Mouse (Mus musculus) hindbrain, embryonic 16.5 days (tissue): ENCODE measurements around the gene Gm17657. TPM values are rescaled to one million over a fixed set of nuclear protein-coding genes. Genes with fewer than 3 reads are reported as not detected.
"Not testable (repeated sequence)": the region's sequence is repeated elsewhere in the genome, so short reads cannot be mapped to it uniquely, and the experiment has no call there.

ENCODE experiments used
- ATAC-seq: fragments of 200-750 bp; cut with Nextera tagmentation; 2 replicates; pipeline ENCODE4 v1.8.0; 2017; ENCODE audit warnings: moderate TSS enrichment, moderate library complexity
- H3K27ac ChIP-seq: fragments of 300-500 bp; sonication (generic); 2 replicates; pipeline ENCODE4 v1.5.1; 2014; ENCODE audit warnings: low read depth, mild to moderate bottlenecking, control low read depth, low read length, moderate library complexity
- H3K27me3 ChIP-seq: fragments of 300-500 bp; sonication (generic); replicated peaks from 2 replicates; pipeline ENCODE4 v1.6.1; 2014; ENCODE audit warnings: low read length; ENCODE audit not compliant: control insufficient read depth, insufficient read depth
- H3K36me3 ChIP-seq: fragments of 300-500 bp; sonication (generic); 2 replicates; pipeline ENCODE4 v1.6.1; 2014; ENCODE audit warnings: mild to moderate bottlenecking, low read length, moderate library complexity, mixed read lengths; ENCODE audit not compliant: control insufficient read depth, insufficient read depth
- H3K4me1 ChIP-seq: fragments of 300-500 bp; sonication (generic); 2 replicates; pipeline ENCODE4 v1.6.1; 2014; ENCODE audit warnings: low read depth, low read length; ENCODE audit not compliant: control insufficient read depth, insufficient read depth
- H3K4me2 ChIP-seq: fragments of 300-500 bp; sonication (generic); 2 replicates; pipeline ENCODE4 v1.6.1; 2014; ENCODE audit warnings: mild to moderate bottlenecking, low read length, control low read depth, moderate library complexity
- H3K4me3 ChIP-seq: fragments of 300-500 bp; sonication (generic); 2 replicates; pipeline ENCODE4 v1.5.1; 2014; ENCODE audit warnings: mild to moderate bottlenecking, low read length, control low read depth, moderate library complexity
- H3K9ac ChIP-seq: fragments of 300-500 bp; sonication (generic); 2 replicates; pipeline ENCODE4 v1.6.1; 2014; ENCODE audit warnings: low read depth, mild to moderate bottlenecking, control low read depth, low read length, moderate library complexity
- H3K9me3 ChIP-seq: fragments of 300-500 bp; sonication (generic); 2 replicates; pipeline ENCODE4 v1.6.1; 2014; ENCODE audit warnings: mild to moderate bottlenecking, low read length, moderate library complexity; ENCODE audit not compliant: control insufficient read depth
- WGBS: fragments of 180-500 bp; shearing (Covaris S2); extraction: QIAGEN DNeasy Blood & Tissue Kit; methylation state at CpG from one replicate; pipeline ENCODE4 v1.1.7; 2014; 5-methylcytosine and 5-hydroxymethylcytosine counted together
- polyA plus RNA-seq: library from polyadenylated mRNA; unstranded; fragments of >200 nt; fragmentation: Nextera tagmentation; extraction: Ambion mirVana; gene quantifications from 2 replicates; pipeline ENCODE4 v1.2.1, GENCODE M21; 2015

The Gm17657 gene
- polyA plus RNA-seq, 1 experiment from 2014 or later: not detected

DNA sequence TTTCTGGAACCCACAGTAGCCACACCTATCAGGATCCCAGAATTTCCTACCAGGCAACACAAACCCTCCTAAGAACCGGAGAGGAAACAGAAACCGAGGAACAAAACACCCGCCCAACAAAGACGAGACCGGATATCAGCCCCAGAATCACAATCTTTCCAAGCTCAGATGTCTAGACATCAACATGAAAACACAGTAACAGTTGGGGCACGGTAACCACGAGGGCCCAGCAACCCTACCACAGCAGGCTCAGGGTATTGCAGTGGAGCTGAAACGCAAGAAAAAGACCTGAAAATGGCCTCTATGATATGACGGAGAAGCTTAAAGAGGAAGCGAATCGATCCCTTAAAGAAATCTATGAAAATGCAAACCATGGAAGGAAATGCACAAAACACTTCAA is 15.6 kb downstream of the Gm17657 start:
- H3K27me3 ChIP-seq: no peaks in the 10 kb centered on the region
- no peak overlapping the region for H3K27ac ChIP-seq
- WGBS: 89% methylated on average over 11 of the region's 11 CpGs
- H3K9ac ChIP-seq: no peak overlapping the region
- H3K4me3 ChIP-seq: no peak overlapping the region
- no peaks in the 10 kb centered on the region for H3K9me3 ChIP-seq
- H3K4me1 ChIP-seq: no peaks in the 10 kb centered on the region
- ATAC-seq: no peak
- no peak overlapping the region for H3K4me2 ChIP-seq
- no peaks in the 10 kb centered on the region for H3K36me3 ChIP-seq

DNA sequence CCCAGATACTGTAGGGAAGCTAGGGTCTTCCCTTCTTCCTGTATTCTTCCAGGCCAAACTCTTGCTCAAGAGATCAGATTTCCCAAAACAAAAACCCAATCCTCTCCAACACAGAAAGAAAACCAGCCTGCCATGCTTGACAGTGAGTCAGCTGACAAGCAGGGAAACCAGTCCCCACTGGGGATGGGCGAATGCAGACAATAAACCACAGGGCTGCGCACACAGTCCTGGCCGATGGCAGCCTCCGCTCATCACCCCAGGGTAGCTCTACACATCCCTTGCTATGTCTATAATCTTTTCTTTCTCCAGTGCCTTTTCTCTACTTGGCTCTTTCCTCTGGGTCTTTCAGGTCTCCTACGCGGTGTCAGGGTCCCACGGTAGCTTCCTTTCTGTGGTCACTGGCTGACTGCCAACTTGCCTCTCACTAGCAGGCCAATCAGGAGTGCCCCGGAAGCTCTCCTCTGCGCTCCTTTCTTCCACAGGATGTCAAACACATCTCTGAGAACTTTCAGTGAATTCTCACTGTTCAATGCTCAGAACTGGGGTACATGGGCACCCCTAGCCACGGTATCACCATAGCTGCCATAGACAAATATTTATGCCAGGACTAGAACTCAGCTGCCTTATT is 17.6 kb downstream of the Gm17657 start:
- Histone ChIP-seq H3K9me3 (no peaks in the 10 kb centered on the region), H3K27ac (no peak overlapping the region), H3K4me2 (no peak overlapping the region), H3K36me3 (no peaks in the 10 kb centered on the region), H3K4me1 (no peaks in the 10 kb centered on the region), H3K4me3 (no peak overlapping the region), H3K27me3 (no peaks in the 10 kb centered on the region), H3K9ac (no peak overlapping the region)
- no peak for ATAC-seq
- WGBS: 41% methylated on average over 10 of the region's 10 CpGs

DNA sequence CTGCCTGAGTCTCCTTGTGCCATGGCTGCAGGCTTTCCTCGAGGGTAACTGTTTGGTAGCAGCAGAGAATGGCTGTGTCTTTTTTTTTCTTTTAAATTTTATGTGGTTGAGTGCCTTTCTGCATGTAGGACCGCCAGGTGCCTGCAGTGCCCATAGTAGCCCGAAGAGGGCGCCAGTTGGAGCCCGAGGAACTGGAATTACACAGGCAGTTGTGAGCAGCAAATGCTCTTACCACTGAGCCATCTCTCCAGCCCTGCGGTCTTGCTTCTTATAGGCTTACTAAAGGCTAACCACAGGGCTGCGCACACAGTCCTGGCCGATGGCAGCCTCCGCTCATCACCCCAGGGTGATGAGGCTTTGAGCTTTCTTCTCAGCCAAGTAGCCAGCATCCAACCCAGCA is 18.2 kb downstream of the Gm17657 start:
- H3K9me3 ChIP-seq: 0 out of 2 replicates have a peak, but pooled peaks cover under 1% of the 10 kb centered on the region
- WGBS: 78% methylated on average over 9 of the region's 9 CpGs
- ATAC-seq: no peak

DNA sequence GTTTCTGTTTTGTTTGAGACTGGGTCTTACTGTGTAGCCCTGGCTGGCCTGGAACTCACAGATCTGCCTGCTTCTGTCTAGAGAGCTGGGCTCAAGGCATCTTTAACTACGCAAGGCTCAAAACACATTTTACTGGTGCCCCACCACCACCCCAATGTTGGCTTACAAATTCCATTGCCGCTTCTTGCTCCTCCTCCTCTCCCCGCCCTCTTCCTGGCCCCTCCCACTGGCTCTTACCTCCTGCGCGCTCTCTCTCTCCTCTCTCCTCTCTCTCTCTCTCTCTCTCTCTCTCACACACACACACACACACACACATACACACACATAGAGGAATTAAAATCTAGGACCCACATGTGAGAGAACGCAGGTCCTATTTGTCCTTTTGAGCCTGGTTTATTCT is 18.9 kb downstream of the Gm17657 start:
- H3K36me3 ChIP-seq: no peaks in the 10 kb centered on the region
- 75% methylated on average over 6 of the region's 6 CpGs for WGBS

More for the DNA sequence above, 18.2 kb downstream of the Gm17657 start:
- Histone ChIP-seq H3K4me2 (no peak overlapping the region), H3K27ac (no peak overlapping the region), H3K36me3 (no peaks in the 10 kb centered on the region), H3K4me3 (no peak overlapping the region), H3K4me1 (no peaks in the 10 kb centered on the region), H3K9ac (no peak overlapping the region), H3K27me3 (no peaks in the 10 kb centered on the region)

DNA sequence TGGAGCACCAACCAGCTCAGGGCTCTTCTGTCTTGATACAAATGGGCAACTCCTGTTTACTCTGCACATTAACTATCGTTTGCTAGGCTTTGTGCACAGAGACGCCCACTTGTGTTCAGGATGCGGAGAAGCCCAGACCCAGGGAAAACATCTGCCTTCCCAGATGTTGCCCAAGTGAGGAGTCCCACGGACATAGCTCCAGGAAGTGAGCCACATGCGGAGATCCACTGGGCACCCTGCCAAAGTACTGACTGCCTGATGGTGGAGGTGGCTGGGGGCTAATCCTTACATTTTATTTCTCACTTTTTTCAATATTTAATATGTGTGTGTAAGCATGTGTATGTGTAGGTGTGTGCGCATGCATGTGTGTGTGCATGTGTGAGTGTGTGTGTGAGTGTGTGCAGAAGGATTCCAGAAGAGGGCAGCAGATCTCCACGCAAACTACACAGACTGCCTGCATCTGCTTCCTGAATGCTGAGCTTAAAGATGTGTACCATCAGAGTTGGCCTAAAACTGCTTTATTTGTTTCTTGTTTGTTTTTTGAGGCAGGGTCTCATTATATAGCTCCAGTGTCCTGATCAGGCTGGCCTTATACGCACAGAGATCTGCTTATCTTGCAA is 20.8 kb downstream of the Gm17657 start:
- no peaks in the 10 kb centered on the region for H3K4me1 ChIP-seq
- H3K27ac ChIP-seq: no peak overlapping the region
- no peak overlapping the region for H3K9ac ChIP-seq
- H3K27me3 ChIP-seq: no peaks in the 10 kb centered on the region
- H3K36me3 ChIP-seq: no peaks in the 10 kb centered on the region
- WGBS: 72% methylated on average over 8 of the region's 8 CpGs
- no peak for ATAC-seq
- no peak overlapping the region for H3K4me3 ChIP-seq
- no peak overlapping the region for H3K4me2 ChIP-seq
- peaks cover 7% of the 10 kb centered on the region; the same call in 1 of the 2 replicates for H3K9me3 ChIP-seq

More for the DNA sequence above, 18.9 kb downstream of the Gm17657 start:
- Histone ChIP-seq H3K4me3 (no peak overlapping the region), H3K9ac (no peak overlapping the region), H3K27me3 (no peaks in the 10 kb centered on the region), H3K27ac (no peak overlapping the region), H3K9me3 (0 out of 2 replicates have a peak, but pooled peaks cover 4% of the 10 kb centered on the region), H3K4me2 (no peak overlapping the region), H3K4me1 (no peaks in the 10 kb centered on the region)
- ATAC-seq: no peak

DNA sequence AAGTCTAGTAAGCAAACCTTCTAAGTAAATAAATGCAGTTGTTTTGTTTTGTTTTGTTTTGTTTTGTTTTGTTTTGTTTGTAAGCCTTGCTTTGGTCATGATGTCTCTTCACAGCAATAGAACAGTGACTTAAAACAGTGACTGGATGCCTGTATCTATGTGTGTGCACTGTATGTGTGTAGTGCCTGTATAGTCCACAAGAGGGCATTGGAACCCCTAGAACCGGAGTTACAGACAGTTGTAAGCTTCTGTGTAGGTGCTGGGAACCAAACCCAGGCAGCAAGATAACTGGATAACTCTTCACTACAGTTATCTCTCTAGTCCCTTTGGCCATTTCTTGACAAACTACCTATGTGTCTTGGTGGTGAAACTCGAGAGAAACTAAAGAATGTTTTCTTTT is 23.8 kb downstream of the Gm17657 start:
- Histone ChIP-seq H3K9ac (no peak overlapping the region), H3K27ac (no peak overlapping the region), H3K36me3 (no peaks in the 10 kb centered on the region), H3K4me2 (no peak overlapping the region), H3K4me3 (no peak overlapping the region), H3K9me3 (peaks cover 7% of the 10 kb centered on the region; the same call in 1 of the 2 replicates), H3K27me3 (no peaks in the 10 kb centered on the region), H3K4me1 (no peaks in the 10 kb centered on the region)
- ATAC-seq: no peak
- 93% methylated on average over 2 of the region's 2 CpGs for WGBS

DNA sequence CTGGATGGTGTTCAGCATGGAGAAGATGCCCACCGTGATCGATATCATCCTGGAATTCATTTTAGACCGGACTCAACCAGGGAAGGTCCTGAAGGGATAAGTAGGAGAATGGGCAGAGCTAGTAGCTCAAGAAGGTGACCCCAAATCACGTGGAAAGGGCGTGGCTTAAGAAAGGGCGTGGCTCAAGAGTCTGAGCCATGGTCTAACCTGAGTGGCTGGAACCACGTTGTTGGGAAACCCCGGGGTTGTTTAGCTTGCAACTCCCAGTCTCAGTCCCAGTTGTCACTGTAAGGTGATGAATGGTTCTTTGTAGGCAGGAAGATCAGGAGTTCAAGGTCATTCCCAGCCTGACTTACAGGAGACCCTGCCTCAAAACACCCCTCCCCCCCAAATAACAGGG is 29.7 kb downstream of the Gm17657 start:
- Histone ChIP-seq H3K4me3 (no peak overlapping the region), H3K27me3 (no peaks in the 10 kb centered on the region), H3K4me1 (no peaks in the 10 kb centered on the region), H3K36me3 (no peaks in the 10 kb centered on the region), H3K4me2 (no peak overlapping the region), H3K9ac (no peak overlapping the region), H3K27ac (no peak overlapping the region), H3K9me3 (no peaks in the 10 kb centered on the region)
- WGBS: 73% methylated on average over 8 of the region's 8 CpGs
- no peak for ATAC-seq

DNA sequence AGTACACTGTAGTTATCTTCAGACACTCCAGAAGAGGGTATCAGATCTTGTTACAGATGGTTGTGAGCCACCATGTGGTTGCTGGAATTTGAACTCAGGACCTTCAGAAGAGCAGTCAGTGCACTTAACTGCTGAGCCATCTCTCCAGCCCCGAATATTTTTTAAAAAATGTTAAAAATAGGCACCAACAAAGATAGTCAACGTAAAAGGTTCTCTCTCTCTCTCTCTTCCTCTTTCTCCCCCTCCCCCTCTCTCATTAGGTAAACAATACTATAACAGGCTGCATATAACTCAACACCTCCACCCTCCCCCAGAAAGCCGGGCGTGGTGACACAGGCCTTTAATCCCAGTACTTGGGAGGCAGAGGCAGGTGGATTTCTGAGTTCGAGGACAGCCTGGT is 30.8 kb downstream of the Gm17657 start:
- not testable (repeated sequence) for H3K4me1 ChIP-seq, H3K27me3 ChIP-seq, H3K4me3 ChIP-seq, H3K4me2 ChIP-seq, H3K36me3 ChIP-seq, H3K27ac ChIP-seq, H3K9me3 ChIP-seq, H3K9ac ChIP-seq, ATAC-seq
- 88% methylated on average over 5 of the region's 5 CpGs for WGBS

DNA sequence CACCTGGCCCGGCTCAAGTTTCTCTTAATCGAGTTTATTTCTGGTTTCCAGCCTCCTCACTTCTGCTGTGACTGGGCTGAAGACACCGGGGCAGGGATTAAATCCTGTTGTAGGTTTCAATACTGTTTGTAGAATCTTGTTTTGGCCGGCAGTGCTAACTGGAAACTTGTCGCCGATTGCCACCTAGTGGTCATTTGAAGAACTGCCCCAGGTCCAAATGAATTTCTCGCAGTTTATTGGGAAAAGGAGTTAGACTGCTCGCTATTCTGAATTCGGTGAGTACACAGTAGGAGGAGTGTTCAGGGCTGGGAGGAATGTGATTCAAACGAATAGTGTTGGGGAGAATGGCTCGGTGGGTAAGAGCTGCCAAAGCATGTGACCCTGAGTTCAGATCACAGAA is 35.0 kb downstream of the Gm17657 start:
- peak; percentile 58; the same call in 1 of the 2 replicates for ATAC-seq
- WGBS: 4% methylated on average over 11 of the region's 11 CpGs

More for the DNA sequence above, 35.0 kb downstream of the Gm17657 start:
- Histone ChIP-seq H3K4me1 (no peaks in the 10 kb centered on the region), H3K4me2 (no peak overlapping the region), H3K4me3 (no peak overlapping the region), H3K27me3 (no peaks in the 10 kb centered on the region), H3K27ac (no peak overlapping the region), H3K9ac (no peak overlapping the region), H3K9me3 (no peaks in the 10 kb centered on the region), H3K36me3 (no peaks in the 10 kb centered on the region)
